Mouse (Mus musculus) embryonic facial prominence, embryonic 15.5 days (tissue): ENCODE results near the gene Top2a. TPM values are rescaled to one million over a fixed set of nuclear protein-coding genes. Genes with fewer than 3 reads are reported as not detected.
A peak's percentile ranks its signal among the peaks of the same experiment; 100 is the strongest.

Experiments used
- ATAC-seq: fragments of 200-750 bp; cut with Nextera tagmentation; 2 replicates; pipeline ENCODE4 v1.8.0; 2017; ENCODE audit warnings: low read depth, moderate TSS enrichment; ENCODE audit not compliant: insufficient number of reproducible peaks, low FRiP score, low TSS enrichment
- H3K27ac ChIP-seq: fragments of 300-500 bp; sonication (generic); replicated peaks from 2 replicates; pipeline ENCODE4 v1.5.1; 2015; ENCODE audit warnings: mild to moderate bottlenecking, inconsistent platforms
- H3K27me3 ChIP-seq: fragments of 300-500 bp; sonication (generic); 2 replicates; pipeline ENCODE4 v1.6.1; 2015; ENCODE audit warnings: inconsistent platforms
- H3K36me3 ChIP-seq: fragments of 300-500 bp; sonication (generic); 2 replicates; pipeline ENCODE4 v1.6.1; 2015; ENCODE audit warnings: mild to moderate bottlenecking, inconsistent platforms
- H3K4me1 ChIP-seq: fragments of 300-500 bp; sonication (generic); 2 replicates; pipeline ENCODE4 v1.6.1; 2015; ENCODE audit warnings: inconsistent platforms
- H3K4me2 ChIP-seq: fragments of 300-500 bp; sonication (generic); replicated peaks from 2 replicates; pipeline ENCODE4 v1.6.1; 2015; ENCODE audit warnings: mild to moderate bottlenecking, inconsistent platforms
- H3K4me3 ChIP-seq: fragments of 300-500 bp; sonication (generic); replicated peaks from 2 replicates; pipeline ENCODE4 v1.5.1; 2015; ENCODE audit warnings: mild to moderate bottlenecking, inconsistent platforms
- H3K9ac ChIP-seq: fragments of 300-500 bp; sonication (generic); 2 replicates; pipeline ENCODE4 v1.6.1; 2015; ENCODE audit warnings: inconsistent platforms
- H3K9me3 ChIP-seq: fragments of 300-500 bp; sonication (generic); replicated peaks from 2 replicates; pipeline ENCODE4 v1.6.1; 2016; ENCODE audit warnings: inconsistent platforms
- WGBS: fragments of 180-500 bp; shearing (Covaris S2); methylation state at CpG from one replicate; pipeline ENCODE4 v1.1.7; 2015; 5-methylcytosine and 5-hydroxymethylcytosine counted together
- polyA plus RNA-seq: library from polyadenylated mRNA; unstranded; fragments of >200 nt; fragmentation: Nextera tagmentation; extraction: Ambion mirVana; gene quantifications from 2 replicates; pipeline ENCODE4 v1.2.1, GENCODE M21; 2015

Top2a gene
- polyA plus RNA-seq: 162 and 168 TPM in 2 replicates

- Histone ChIP-seq H3K9me3 (no peaks in the 10 kb centered on the region), H3K4me3 (peak within 1 kb of the TSS; percentile 88), H3K4me2 (peak within 1 kb of the TSS; percentile 72), H3K36me3 (peaks cover 13% of the 10 kb centered on the region), H3K27ac (peak within 1 kb of the TSS; percentile 87), H3K9ac (peak within 1 kb of the TSS; percentile 66), H3K27me3 (no peaks in the 10 kb centered on the region), H3K4me1 (peaks cover 22% of the 10 kb centered on the region)
- under 1% methylated on average over 54 of the region's 54 CpGs for WGBS
- ATAC-seq: peak; percentile 94
These were observed at the start of gene Top2a for GRCm38 (mm10) chr11:99023500-99024467. Top2a (minus strand) TSS chr11:99024189.

GRCm38 (mm10) chr11:99073781-99074180 is 49.8 kb upstream of the Top2a start:
- H3K4me1 ChIP-seq: peaks cover 51% of the 10 kb centered on the region
- 64% methylated on average over 5 of the region's 5 CpGs for WGBS

GRCm38 (mm10) chr11:99071866-99072265 is 47.9 kb upstream of the Top2a start:
- H3K9me3 ChIP-seq: no peaks in the 10 kb centered on the region
- H3K9ac ChIP-seq: no peak overlapping the region
- H3K4me3 ChIP-seq: no peak overlapping the region
- H3K27ac ChIP-seq: peak overlapping the region; percentile 74
- 8% methylated on average over 6 of the region's 6 CpGs for WGBS
- peaks cover 36% of the 10 kb centered on the region for H3K4me1 ChIP-seq
- H3K36me3 ChIP-seq: no peaks in the 10 kb centered on the region
- H3K4me2 ChIP-seq: no peak overlapping the region
- ATAC-seq: peak; percentile 74
- no peaks in the 10 kb centered on the region for H3K27me3 ChIP-seq

More at GRCm38 (mm10) chr11:99073781-99074180, 49.8 kb upstream of the Top2a start:
- Histone ChIP-seq H3K4me3 (no peak overlapping the region), H3K9me3 (no peaks in the 10 kb centered on the region), H3K27ac (no peak overlapping the region; the same call in 1 of the 2 replicates), H3K36me3 (no peaks in the 10 kb centered on the region), H3K4me2 (no peak overlapping the region), H3K27me3 (no peaks in the 10 kb centered on the region), H3K9ac (no peak overlapping the region)
- no peak for ATAC-seq

- Histone ChIP-seq H3K9ac (no peak overlapping the region), H3K4me1 (peaks cover 34% of the 10 kb centered on the region), H3K27ac (no peak overlapping the region), H3K4me2 (no peak overlapping the region), H3K36me3 (no peaks in the 10 kb centered on the region), H3K27me3 (no peaks in the 10 kb centered on the region), H3K9me3 (no peaks in the 10 kb centered on the region), H3K4me3 (no peak overlapping the region)
- ATAC-seq: no peak
- WGBS: 86% methylated on average over 5 of the region's 5 CpGs
These were observed 44.5 kb upstream of the Top2a start for GRCm38 (mm10) chr11:99068455-99068854.

GRCm38 (mm10) chr11:99067591-99067990 is 43.6 kb upstream of the Top2a start:
- 79% methylated on average over 8 of the region's 8 CpGs for WGBS
- no peak overlapping the region for H3K4me2 ChIP-seq
- no peak overlapping the region for H3K9ac ChIP-seq
- H3K9me3 ChIP-seq: no peaks in the 10 kb centered on the region
- no peak for ATAC-seq
- no peaks in the 10 kb centered on the region for H3K27me3 ChIP-seq
- H3K4me1 ChIP-seq: peaks cover 35% of the 10 kb centered on the region
- no peak overlapping the region for H3K4me3 ChIP-seq
- H3K36me3 ChIP-seq: no peaks in the 10 kb centered on the region
- no peak overlapping the region for H3K27ac ChIP-seq

- H3K9me3 ChIP-seq: no peaks in the 10 kb centered on the region
- H3K36me3 ChIP-seq: no peaks in the 10 kb centered on the region
- 25% methylated on average over 2 of the region's 2 CpGs for WGBS
- H3K4me2 ChIP-seq: no peak overlapping the region
- H3K27me3 ChIP-seq: no peaks in the 10 kb centered on the region
- H3K27ac ChIP-seq: peak overlapping the region; percentile 65; the same call in 1 of the 2 replicates
- ATAC-seq: peak; percentile 52; the same call in 1 of the 2 replicates
- H3K4me3 ChIP-seq: no peak overlapping the region
- H3K4me1 ChIP-seq: peaks cover 19% of the 10 kb centered on the region
- H3K9ac ChIP-seq: no peak overlapping the region
These were observed 42.0 kb upstream of the Top2a start for GRCm38 (mm10) chr11:99065979-99066378.

GRCm38 (mm10) chr11:99065353-99065752 is 41.4 kb upstream of the Top2a start:
- ATAC-seq: no peak
- 81% methylated on average over 3 of the region's 3 CpGs for WGBS
- no peaks in the 10 kb centered on the region for H3K27me3 ChIP-seq
- no peak overlapping the region for H3K4me2 ChIP-seq
- H3K9ac ChIP-seq: no peak overlapping the region
- peak overlapping the region; percentile 65; the same call in 1 of the 2 replicates for H3K27ac ChIP-seq
- no peaks in the 10 kb centered on the region for H3K36me3 ChIP-seq
- peaks cover 23% of the 10 kb centered on the region for H3K4me1 ChIP-seq
- no peak overlapping the region for H3K4me3 ChIP-seq
- H3K9me3 ChIP-seq: no peaks in the 10 kb centered on the region

GRCm38 (mm10) chr11:99063406-99064131 is 39.6 kb upstream of the Top2a start:
- Histone ChIP-seq H3K27ac (no peak overlapping the region), H3K9me3 (0 out of 2 replicates have a peak, but pooled peaks cover 5% of the 10 kb centered on the region), H3K4me3 (no peak overlapping the region), H3K4me2 (no peak overlapping the region), H3K4me1 (peaks cover 28% of the 10 kb centered on the region), H3K9ac (no peak overlapping the region), H3K27me3 (no peaks in the 10 kb centered on the region), H3K36me3 (no peaks in the 10 kb centered on the region)
- 49% methylated on average over 8 of the region's 8 CpGs for WGBS
- ATAC-seq: no peak

- Histone ChIP-seq H3K36me3 (no peaks in the 10 kb centered on the region), H3K9me3 (0 out of 2 replicates have a peak, but pooled peaks cover 5% of the 10 kb centered on the region), H3K9ac (no peak overlapping the region), H3K4me1 (peaks cover 28% of the 10 kb centered on the region), H3K4me3 (no peak overlapping the region), H3K27me3 (no peaks in the 10 kb centered on the region), H3K27ac (no peak overlapping the region), H3K4me2 (no peak overlapping the region)
- ATAC-seq: no peak
- 84% methylated on average over 7 of the region's 7 CpGs for WGBS
These were observed 38.7 kb upstream of the Top2a start for GRCm38 (mm10) chr11:99062661-99063060.

- WGBS: 55% methylated on average over 3 of the region's 3 CpGs
- Histone ChIP-seq H3K27me3 (no peaks in the 10 kb centered on the region), H3K27ac (peak overlapping the region; percentile 78), H3K4me3 (no peak overlapping the region), H3K36me3 (no peaks in the 10 kb centered on the region), H3K9me3 (0 out of 2 replicates have a peak, but pooled peaks cover 5% of the 10 kb centered on the region), H3K9ac (no peak overlapping the region), H3K4me1 (peaks cover 32% of the 10 kb centered on the region), H3K4me2 (no peak overlapping the region)
- ATAC-seq: no peak
These were observed 36.4 kb upstream of the Top2a start for GRCm38 (mm10) chr11:99060435-99060834.
